Mouse (Mus musculus): ENCODE measurements around the gene Dnaaf2. TPM values are rescaled to one million over a fixed set of nuclear protein-coding genes. Genes with fewer than 3 reads are reported as not detected.
"Not testable (repeated sequence)": the region's sequence is repeated elsewhere in the genome, so short reads cannot be mapped to it uniquely, and the experiment has no call there.

Gene Dnaaf2
- total and polyA plus RNA-seq, 2 experiments from 2014 or later = 6.1 to 9.4 TPM

- Histone ChIP-seq H3K27me3 (ENCODE audit: insufficient read depth, low read length) (no peaks in the 10 kb centered on the region), H3K4me3 (ENCODE audit: low read depth, low read length) (no peak overlapping the region), H3K4me2 (ENCODE audit: low read depth, low read length, poor library complexity, severe bottlenecking) (no peak overlapping the region), H3K9ac (replicated peaks; ENCODE audit: low read length, poor library complexity, severe bottlenecking) (no peak overlapping the region), H3K9me3 (ENCODE audit: low read length) (no peaks in the 10 kb centered on the region), H3K36me3 (ENCODE audit: insufficient read depth, low read length) (no peaks in the 10 kb centered on the region), H3K4me1 (ENCODE audit: insufficient read depth, low read length) (no peaks in the 10 kb centered on the region; the same call in 1 of the 2 replicates), H3K27ac (ENCODE audit: low read depth, low read length) (no peak overlapping the region)
- DNase-seq (ENCODE audit: low spot score) = no peak
- no peak for ATAC-seq (ENCODE audit: low FRiP score)
- TF ChIP-seq CTCF (IDR thresholded peaks at IDR 0.05) = no peak
- WGBS = 56% methylated on average over 3 of the region's 3 CpGs
Measured at GRCm38 (mm10) chr12:69164904-69165303, 33.3 kb downstream of the Dnaaf2 start.

GRCm38 (mm10) chr12:69163586-69163985, 34.6 kb downstream of the Dnaaf2 start:
- DNase-seq (ENCODE audit: low spot score); H3K4me2 ChIP-seq (ENCODE audit: low read depth, low read length, poor library complexity, severe bottlenecking); H3K27me3 ChIP-seq (ENCODE audit: insufficient read depth, low read length); H3K4me1 ChIP-seq (ENCODE audit: insufficient read depth, low read length); ATAC-seq (ENCODE audit: low FRiP score); H3K27ac ChIP-seq (ENCODE audit: low read depth, low read length); H3K36me3 ChIP-seq (ENCODE audit: insufficient read depth, low read length); H3K4me3 ChIP-seq (ENCODE audit: low read depth, low read length); H3K9me3 ChIP-seq (ENCODE audit: low read length); H3K9ac ChIP-seq (replicated peaks; ENCODE audit: low read length, poor library complexity, severe bottlenecking): not testable (repeated sequence)
- 87% methylated on average over 4 of the region's 4 CpGs for WGBS

- H3K36me3 ChIP-seq (ENCODE audit: insufficient read depth, low read length); DNase-seq (ENCODE audit: low spot score); H3K9me3 ChIP-seq (ENCODE audit: low read length); H3K27ac ChIP-seq (ENCODE audit: low read depth, low read length); H3K4me3 ChIP-seq (ENCODE audit: low read depth, low read length); H3K27me3 ChIP-seq (ENCODE audit: insufficient read depth, low read length); H3K4me1 ChIP-seq (ENCODE audit: insufficient read depth, low read length); H3K4me2 ChIP-seq (ENCODE audit: low read depth, low read length, poor library complexity, severe bottlenecking); H3K9ac ChIP-seq (replicated peaks; ENCODE audit: low read length, poor library complexity, severe bottlenecking); ATAC-seq (ENCODE audit: low FRiP score): not testable (repeated sequence)
- 90% methylated on average over 2 of the region's 2 CpGs for WGBS
Measured at GRCm38 (mm10) chr12:69160677-69161076, 37.6 kb downstream of the Dnaaf2 start.

- Histone ChIP-seq H3K9ac (replicated peaks; ENCODE audit: low read length, poor library complexity, severe bottlenecking) (no peak overlapping the region), H3K27me3 (ENCODE audit: insufficient read depth, low read length) (no peaks in the 10 kb centered on the region), H3K27ac (ENCODE audit: low read depth, low read length) (peak overlapping the region; percentile 43; the same call in 1 of the 2 replicates), H3K36me3 (ENCODE audit: insufficient read depth, low read length) (peaks cover 4% of the 10 kb centered on the region; the same call in 1 of the 2 replicates), H3K4me2 (ENCODE audit: low read depth, low read length, poor library complexity, severe bottlenecking) (no peak overlapping the region), H3K4me3 (ENCODE audit: low read depth, low read length) (peak overlapping the region; percentile 58; the same call in 1 of the 2 replicates), H3K4me1 (ENCODE audit: insufficient read depth, low read length) (no peaks in the 10 kb centered on the region), H3K9me3 (ENCODE audit: low read length) (no peaks in the 10 kb centered on the region)
- ATAC-seq (ENCODE audit: low FRiP score) = peak; percentile 9; the same call in 1 of the 2 replicates
- TF ChIP-seq CTCF (IDR thresholded peaks at IDR 0.05) = peak; percentile 89
- DNase-seq (ENCODE audit: low spot score) = peak; percentile 81
- 6% methylated on average over 9 of the region's 9 CpGs for WGBS
Measured at GRCm38 (mm10) chr12:69159578-69159940, 38.7 kb downstream of the Dnaaf2 start.

- not testable (repeated sequence) for H3K27me3 ChIP-seq (ENCODE audit: insufficient read depth, low read length); H3K4me1 ChIP-seq (ENCODE audit: insufficient read depth, low read length); H3K36me3 ChIP-seq (ENCODE audit: insufficient read depth, low read length); H3K9me3 ChIP-seq (ENCODE audit: low read length)
- Histone ChIP-seq H3K27ac (ENCODE audit: low read depth, low read length) (peak within 1 kb of the TSS; percentile 86), H3K9ac (replicated peaks; ENCODE audit: low read length, poor library complexity, severe bottlenecking) (peak within 1 kb of the TSS; percentile 85), H3K4me3 (ENCODE audit: low read depth, low read length) (peak within 1 kb of the TSS; percentile 58), H3K4me2 (ENCODE audit: low read depth, low read length, poor library complexity, severe bottlenecking) (peak within 1 kb of the TSS; percentile 61)
- under 1% methylated on average over 54 of the region's 68 CpGs for WGBS
- peak; percentile 100 for DNase-seq (ENCODE audit: low spot score)
- peak; percentile 100 for ATAC-seq (ENCODE audit: low FRiP score)
Measured at GRCm38 (mm10) chr12:69158765-69159577, 39.3 kb downstream of the Dnaaf2 start, which contains the start of gene Rps29. Rps29 (minus strand) TSS chr12:69159186.

GRCm38 (mm10) chr12:69158366-69158764, 39.9 kb downstream of the Dnaaf2 start:
- no peak for TF ChIP-seq CTCF (IDR thresholded peaks at IDR 0.05)
- DNase-seq (ENCODE audit: low spot score) (peak; percentile 42), ATAC-seq (ENCODE audit: low FRiP score) (peak; percentile 13; the same call in 1 of the 2 replicates)
- Histone ChIP-seq H3K27ac (ENCODE audit: low read depth, low read length) (peak overlapping the region; percentile 86), H3K9me3 (ENCODE audit: low read length) (no peaks in the 10 kb centered on the region), H3K36me3 (ENCODE audit: insufficient read depth, low read length) (peaks cover 4% of the 10 kb centered on the region; the same call in 1 of the 2 replicates), H3K4me2 (ENCODE audit: low read depth, low read length, poor library complexity, severe bottlenecking) (peak overlapping the region; percentile 61), H3K4me1 (ENCODE audit: insufficient read depth, low read length) (no peaks in the 10 kb centered on the region), H3K9ac (replicated peaks; ENCODE audit: low read length, poor library complexity, severe bottlenecking) (peak overlapping the region; percentile 85), H3K27me3 (ENCODE audit: insufficient read depth, low read length) (no peaks in the 10 kb centered on the region), H3K4me3 (ENCODE audit: low read depth, low read length) (peak overlapping the region; percentile 58)
- under 1% methylated on average over 19 of the region's 19 CpGs for WGBS

All from midbrain, postnatal 0 days (tissue).